Mouse (Mus musculus): ENCODE results near the gene Mansc1. TPM values are rescaled to one million over a fixed set of nuclear protein-coding genes. Genes with fewer than 3 reads are reported as not detected.

The Mansc1 gene
- polyA plus RNA-seq, 1 experiment from 2014 or later, result 1.4 TPM

- no peak overlapping the region for H3K4me2 ChIP-seq (replicated peaks)
- H3K27me3 ChIP-seq, result no peaks in the 10 kb centered on the region
- no peak overlapping the region for H3K4me3 ChIP-seq
- no peaks in the 10 kb centered on the region for H3K36me3 ChIP-seq
- WGBS, result 22% methylated on average over 9 of the region's 9 CpGs
- peaks cover 3% of the 10 kb centered on the region; the same call in 1 of the 2 replicates for H3K4me1 ChIP-seq
- H3K9ac ChIP-seq (replicated peaks), result no peak overlapping the region
- no peaks in the 10 kb centered on the region for H3K9me3 ChIP-seq
- H3K27ac ChIP-seq (replicated peaks), result no peak overlapping the region
- ATAC-seq (ENCODE audit: low FRiP score, low read depth), result peak; percentile 68; the same call in 1 of the 2 replicates
These were observed 27.0 kb upstream of the Mansc1 start for GRCm38 (mm10) chr6:134659108-134659958.

DNA sequence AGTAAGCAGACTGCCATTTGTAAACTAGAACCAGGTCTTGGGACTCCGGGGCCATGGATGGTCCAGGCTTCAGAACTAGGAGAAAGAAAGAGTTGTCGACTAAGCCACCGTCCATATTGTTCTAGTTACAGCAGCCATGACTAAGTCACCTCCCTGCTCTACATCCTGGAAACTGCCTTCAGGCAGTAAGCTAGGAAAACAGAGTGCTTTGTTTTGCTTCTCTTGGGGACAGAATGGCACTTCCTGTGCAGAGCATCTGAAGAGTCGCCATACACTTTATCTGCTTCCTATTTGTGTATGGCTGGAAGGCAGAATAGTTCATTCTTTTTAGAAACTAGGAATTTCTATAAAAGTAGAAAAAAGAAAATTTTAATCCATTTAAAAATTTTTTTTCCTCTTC lies 24.2 kb upstream of the Mansc1 start:
- Histone ChIP-seq H3K9me3 (no peaks in the 10 kb centered on the region), H3K4me1 (peaks cover 3% of the 10 kb centered on the region; the same call in 1 of the 2 replicates), H3K4me2 (replicated peaks) (no peak overlapping the region), H3K27ac (replicated peaks) (no peak overlapping the region), H3K9ac (replicated peaks) (no peak overlapping the region), H3K4me3 (no peak overlapping the region), H3K36me3 (no peaks in the 10 kb centered on the region), H3K27me3 (no peaks in the 10 kb centered on the region)
- 83% methylated on average over 4 of the region's 4 CpGs for WGBS
- no peak for ATAC-seq (ENCODE audit: low FRiP score, low read depth)

GRCm38 (mm10) chr6:134648356-134648755 lies 16.1 kb upstream of the Mansc1 start:
- H3K9ac ChIP-seq (replicated peaks), result no peak overlapping the region
- H3K4me2 ChIP-seq (replicated peaks), result no peak overlapping the region

GRCm38 (mm10) chr6:134647621-134648020 lies 15.3 kb upstream of the Mansc1 start:
- Histone ChIP-seq H3K27ac (replicated peaks) (peak overlapping the region; percentile 36; the same call in 1 of the 2 replicates), H3K4me1 (peaks cover 16% of the 10 kb centered on the region), H3K27me3 (no peaks in the 10 kb centered on the region), H3K4me3 (no peak overlapping the region), H3K4me2 (replicated peaks) (no peak overlapping the region), H3K36me3 (0 out of 2 replicates have a peak, but pooled peaks cover 13% of the 10 kb centered on the region), H3K9me3 (no peaks in the 10 kb centered on the region), H3K9ac (replicated peaks) (no peak overlapping the region)
- peak; percentile 68 for ATAC-seq (ENCODE audit: low FRiP score, low read depth)
- WGBS, result 16% methylated on average over 5 of the region's 5 CpGs

More at GRCm38 (mm10) chr6:134648356-134648755, 16.1 kb upstream of the Mansc1 start:
- no peak overlapping the region for H3K4me3 ChIP-seq
- 0 out of 2 replicates have a peak, but pooled peaks cover 13% of the 10 kb centered on the region for H3K36me3 ChIP-seq
- no peaks in the 10 kb centered on the region for H3K27me3 ChIP-seq
- ATAC-seq (ENCODE audit: low FRiP score, low read depth), result no peak
- H3K9me3 ChIP-seq, result no peaks in the 10 kb centered on the region
- H3K4me1 ChIP-seq, result peaks cover 16% of the 10 kb centered on the region
- peak overlapping the region; percentile 52 for H3K27ac ChIP-seq (replicated peaks)
- WGBS, result 41% methylated on average over 5 of the region's 5 CpGs

DNA sequence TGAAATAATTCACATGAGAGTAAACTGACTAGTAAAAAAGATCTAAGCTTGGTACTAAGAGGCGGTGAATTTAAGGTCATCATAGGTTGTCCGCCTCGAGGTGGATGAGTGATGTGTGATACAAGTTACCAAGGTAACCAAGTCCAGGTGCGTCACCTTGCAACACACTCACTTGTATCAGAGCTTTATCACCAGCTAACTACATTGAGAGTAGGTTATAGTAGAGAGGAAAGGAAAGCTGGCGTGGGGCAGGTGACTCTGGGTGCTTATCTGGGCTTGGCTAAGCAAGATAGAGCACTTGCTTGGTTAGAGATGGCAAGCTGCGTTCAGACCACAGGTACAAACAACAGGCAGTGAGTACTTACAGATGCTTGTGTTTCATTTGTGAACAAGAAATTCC lies 14.5 kb upstream of the Mansc1 start:
- 94% methylated on average over 6 of the region's 6 CpGs for WGBS
- H3K27me3 ChIP-seq, result no peaks in the 10 kb centered on the region
- no peak overlapping the region for H3K9ac ChIP-seq (replicated peaks)
- peaks cover 16% of the 10 kb centered on the region for H3K4me1 ChIP-seq
- ATAC-seq (ENCODE audit: low FRiP score, low read depth), result no peak
- no peak overlapping the region for H3K27ac ChIP-seq (replicated peaks)
- 0 out of 2 replicates have a peak, but pooled peaks cover 13% of the 10 kb centered on the region for H3K36me3 ChIP-seq
- H3K9me3 ChIP-seq, result no peaks in the 10 kb centered on the region
- H3K4me3 ChIP-seq, result no peak overlapping the region
- H3K4me2 ChIP-seq (replicated peaks), result no peak overlapping the region

DNA sequence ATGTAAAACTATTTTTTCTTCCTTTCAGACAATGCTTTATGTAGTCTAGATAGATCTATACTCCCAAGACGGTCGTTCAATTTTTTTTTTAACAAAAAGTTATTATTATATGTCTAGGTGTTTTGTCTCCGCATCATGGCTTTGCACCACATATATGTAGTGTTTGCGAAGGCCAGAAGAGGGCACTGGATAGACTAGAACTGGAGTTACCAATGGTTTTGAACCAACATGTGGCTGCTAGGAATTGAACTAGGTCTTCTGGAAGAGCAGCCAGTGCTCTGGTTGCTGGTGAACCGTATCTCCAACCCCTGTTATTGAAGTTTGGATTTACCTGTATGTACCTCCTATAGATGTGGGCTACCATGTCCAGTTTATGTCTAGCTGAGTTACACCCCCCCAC lies 11.0 kb upstream of the Mansc1 start:
- H3K27me3 ChIP-seq, result no peaks in the 10 kb centered on the region
- no peaks in the 10 kb centered on the region for H3K9me3 ChIP-seq
- no peak overlapping the region for H3K4me2 ChIP-seq (replicated peaks)
- WGBS, result 87% methylated on average over 5 of the region's 5 CpGs
- H3K27ac ChIP-seq (replicated peaks), result no peak overlapping the region
- peaks cover 14% of the 10 kb centered on the region for H3K4me1 ChIP-seq
- H3K9ac ChIP-seq (replicated peaks), result no peak overlapping the region
- H3K4me3 ChIP-seq, result no peak overlapping the region
- ATAC-seq (ENCODE audit: low FRiP score, low read depth), result no peak
- H3K36me3 ChIP-seq, result 0 out of 2 replicates have a peak, but pooled peaks cover 10% of the 10 kb centered on the region

DNA sequence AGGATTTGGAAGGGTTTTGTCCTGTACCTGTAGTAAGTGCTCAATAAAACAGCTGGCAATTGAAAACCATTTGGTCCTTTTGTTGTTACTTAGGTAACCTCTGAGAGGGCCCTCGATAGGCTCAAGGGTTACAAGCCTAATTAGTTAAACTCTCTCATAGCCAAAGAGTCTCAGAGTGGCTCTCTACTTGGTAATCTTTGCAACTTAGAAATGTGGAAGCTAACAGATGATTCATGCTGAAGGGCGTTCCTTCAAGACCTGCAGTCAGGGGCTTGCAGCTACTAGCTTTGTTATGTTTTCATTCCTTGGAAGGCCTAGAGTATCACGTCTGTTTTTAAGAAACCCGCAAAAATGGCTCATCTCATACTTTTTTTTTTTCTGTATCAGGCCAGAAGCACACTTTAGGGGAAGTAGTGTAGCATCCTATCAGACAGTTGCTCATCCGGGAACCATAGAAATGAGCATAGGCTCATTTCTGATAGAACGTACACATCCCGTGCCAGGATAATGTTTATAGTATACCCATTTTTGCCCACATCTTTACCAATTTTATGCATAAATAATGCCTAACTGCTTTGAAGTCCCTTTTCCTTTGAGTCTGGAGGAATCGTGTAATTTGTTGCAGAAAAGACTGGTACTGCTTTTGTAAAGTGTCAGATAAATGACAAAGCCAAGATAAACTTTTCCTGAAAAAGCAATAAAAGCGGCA lies 9.6 kb upstream of the Mansc1 start:
- no peaks in the 10 kb centered on the region for H3K9me3 ChIP-seq
- ATAC-seq (ENCODE audit: low FRiP score, low read depth), result no peak
- H3K27ac ChIP-seq (replicated peaks), result no peak overlapping the region
- WGBS, result 82% methylated on average over 9 of the region's 9 CpGs
- no peaks in the 10 kb centered on the region for H3K27me3 ChIP-seq
- H3K4me3 ChIP-seq, result peak overlapping the region; percentile 86
- peaks cover 5% of the 10 kb centered on the region; the same call in 1 of the 2 replicates for H3K4me1 ChIP-seq
- peak overlapping the region; percentile 59 for H3K4me2 ChIP-seq (replicated peaks)
- H3K9ac ChIP-seq (replicated peaks), result 0 out of 2 replicates have a peak overlapping the region, but pooled peaks have one; percentile 81
- 0 out of 2 replicates have a peak, but pooled peaks cover 10% of the 10 kb centered on the region for H3K36me3 ChIP-seq

- peak overlapping the region; percentile 81 for H3K9ac ChIP-seq (replicated peaks)
- 2% methylated on average over 57 of the region's 65 CpGs for WGBS
- peak overlapping the region; percentile 59 for H3K4me2 ChIP-seq (replicated peaks)
- no peaks in the 10 kb centered on the region for H3K27me3 ChIP-seq
- H3K9me3 ChIP-seq, result no peaks in the 10 kb centered on the region
- peak overlapping the region; percentile 79 for H3K27ac ChIP-seq (replicated peaks)
- H3K4me3 ChIP-seq, result peak overlapping the region; percentile 86
- H3K4me1 ChIP-seq, result peaks cover 5% of the 10 kb centered on the region; the same call in 1 of the 2 replicates
- H3K36me3 ChIP-seq, result 0 out of 2 replicates have a peak, but pooled peaks cover 10% of the 10 kb centered on the region
- ATAC-seq (ENCODE audit: low FRiP score, low read depth), result peak; percentile 99
These were observed 8.5 kb upstream of the Mansc1 start for GRCm38 (mm10) chr6:134640485-134641475.

- H3K9me3 ChIP-seq, result no peaks in the 10 kb centered on the region
- H3K4me3 ChIP-seq, result no peak overlapping the region
- H3K4me1 ChIP-seq, result peaks cover 5% of the 10 kb centered on the region; the same call in 1 of the 2 replicates
- H3K36me3 ChIP-seq, result 0 out of 2 replicates have a peak, but pooled peaks cover 3% of the 10 kb centered on the region
- no peak overlapping the region for H3K9ac ChIP-seq (replicated peaks)
- ATAC-seq (ENCODE audit: low FRiP score, low read depth), result no peak
- no peaks in the 10 kb centered on the region for H3K27me3 ChIP-seq
- 88% methylated on average over 1 of the region's 1 CpGs for WGBS
- no peak overlapping the region for H3K27ac ChIP-seq (replicated peaks)
- no peak overlapping the region for H3K4me2 ChIP-seq (replicated peaks)
These were observed 7.6 kb upstream of the Mansc1 start for GRCm38 (mm10) chr6:134639900-134640299.

GRCm38 (mm10) chr6:134639210-134639609 lies 6.9 kb upstream of the Mansc1 start, which contains the start of gene Borcs5:
Borcs5 (plus strand) TSS chr6:134639510.
- 94% methylated on average over 3 of the region's 3 CpGs for WGBS
- Histone ChIP-seq H3K36me3 (no peaks in the 10 kb centered on the region), H3K4me2 (replicated peaks) (no peak within 1 kb of the TSS), H3K4me3 (no peak within 1 kb of the TSS), H3K9ac (replicated peaks) (no peak within 1 kb of the TSS), H3K4me1 (peaks cover 5% of the 10 kb centered on the region; the same call in 1 of the 2 replicates), H3K27ac (replicated peaks) (no peak within 1 kb of the TSS), H3K27me3 (no peaks in the 10 kb centered on the region), H3K9me3 (no peaks in the 10 kb centered on the region)
- ATAC-seq (ENCODE audit: low FRiP score, low read depth), result no peak

DNA sequence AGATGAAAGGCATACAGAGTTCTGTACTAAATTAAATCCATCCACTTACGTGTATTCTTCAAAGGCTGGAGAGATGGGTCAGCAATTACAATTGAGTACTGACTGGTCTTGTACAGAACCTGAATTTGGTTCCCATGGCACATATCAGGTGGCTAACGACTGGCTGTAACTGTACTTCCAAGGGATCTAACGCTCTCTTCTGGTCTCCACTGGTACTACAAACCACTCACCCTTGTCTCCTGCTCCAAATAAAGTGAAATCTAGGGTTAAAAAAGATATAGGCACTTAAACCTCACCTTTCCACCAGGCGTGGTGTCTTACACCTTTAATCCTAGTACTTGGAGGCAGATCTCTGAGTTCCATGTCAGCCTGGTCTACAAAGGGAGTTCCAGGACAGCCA lies 4.2 kb upstream of the Mansc1 start:
- peaks cover 14% of the 10 kb centered on the region for H3K4me1 ChIP-seq
- WGBS, result 54% methylated on average over 4 of the region's 4 CpGs
- no peaks in the 10 kb centered on the region for H3K36me3 ChIP-seq
- no peaks in the 10 kb centered on the region for H3K9me3 ChIP-seq
- no peak overlapping the region for H3K9ac ChIP-seq (replicated peaks)
- no peak overlapping the region for H3K4me2 ChIP-seq (replicated peaks)
- no peak overlapping the region for H3K27ac ChIP-seq (replicated peaks)
- ATAC-seq (ENCODE audit: low FRiP score, low read depth), result no peak
- no peak overlapping the region for H3K4me3 ChIP-seq
- H3K27me3 ChIP-seq, result peaks cover 18% of the 10 kb centered on the region

Data from midbrain, embryonic 12.5 days (tissue).